Mouse (Mus musculus): Measurements from ENCODE around the gene Ehmt2. TPM values are rescaled to one million over a fixed set of nuclear protein-coding genes. Genes with fewer than 3 reads are reported as not detected.

Ehmt2 gene
- total RNA-seq (2022): 100 to 1,000 TPM; 182 to 191 (median 185) TPM

DNA sequence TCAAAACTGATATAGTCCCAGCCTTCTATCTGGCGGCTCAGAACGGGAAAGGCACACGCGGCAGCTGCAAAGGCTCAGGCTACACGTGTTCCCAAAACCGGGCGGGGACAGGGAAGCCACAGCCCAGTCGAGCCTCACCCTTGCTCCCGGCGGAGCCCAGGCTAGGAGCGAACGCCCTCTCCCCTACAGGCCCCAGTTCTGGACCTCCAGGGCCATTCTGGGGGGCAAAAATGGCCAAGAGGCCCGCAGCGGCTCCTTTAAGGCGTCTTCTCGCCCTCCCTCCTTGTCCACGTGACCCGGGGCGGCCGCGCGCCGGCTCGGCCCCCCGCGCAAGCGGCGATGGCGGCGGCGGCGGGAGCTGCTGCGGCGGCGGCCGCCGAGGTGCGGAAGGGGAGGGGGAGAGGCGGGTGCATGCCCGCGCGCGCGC is at the start of gene Ehmt2, which contains the start of gene C2:
Gene Ehmt2 (plus strand): TSS at position 310 of the 427 bp plus-strand sequence.
Gene C2 (minus strand): TSS at position 106 of the 427 bp plus-strand sequence.
- peak; percentile 71 to 76 for DNase-seq (ENCODE audit: low spot score in 2 of 2)

DNA sequence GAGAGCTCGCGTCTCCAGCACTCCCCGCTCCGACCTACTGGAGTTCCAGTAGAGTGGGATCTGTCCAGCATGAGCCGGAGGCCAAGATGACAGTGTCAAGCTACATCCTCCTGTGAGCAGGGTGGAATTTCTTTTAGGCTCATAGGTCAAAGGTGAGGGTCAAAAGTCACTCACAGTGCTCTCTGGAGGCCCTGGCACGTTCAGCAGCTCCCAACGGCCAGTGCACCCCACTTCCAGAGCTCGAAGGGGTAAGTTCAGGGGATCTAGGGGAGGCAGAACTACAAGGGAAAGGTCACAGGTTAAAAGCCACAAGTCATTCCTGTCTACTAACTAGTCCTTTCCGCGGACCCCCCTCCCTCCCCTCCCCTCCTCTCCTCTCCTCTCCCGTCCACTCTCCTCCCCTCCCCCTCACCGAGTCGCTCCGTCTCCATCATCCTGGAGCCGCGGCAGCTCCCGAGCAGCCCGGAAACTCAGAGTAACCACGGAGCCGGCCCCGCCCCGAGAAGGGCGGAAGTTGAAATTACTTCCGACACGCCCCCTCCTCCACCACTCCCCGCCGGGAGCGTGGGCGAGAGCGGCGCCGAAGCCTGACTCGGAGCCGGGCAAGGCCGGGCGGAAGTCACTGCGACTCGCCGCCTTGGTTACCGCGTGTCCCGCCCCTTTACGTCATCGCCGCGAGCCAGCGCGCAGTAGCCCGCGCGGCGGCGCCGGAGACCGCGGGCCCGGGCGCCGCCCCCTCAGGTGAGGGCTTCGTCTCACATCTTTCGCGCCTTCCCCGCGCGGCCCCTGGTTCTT is 48.4 kb upstream of the Ehmt2 start, which contains the start of the genes Skiv2l and Nelfe:
Gene Skiv2l (minus strand): TSS at position 489 of the 795 bp plus-strand sequence.
Gene Nelfe (plus strand): TSS at position 670 of the 795 bp plus-strand sequence.
- peak; percentile 87 to 97 for DNase-seq (ENCODE audit: low spot score in 2 of 2)

DNA sequence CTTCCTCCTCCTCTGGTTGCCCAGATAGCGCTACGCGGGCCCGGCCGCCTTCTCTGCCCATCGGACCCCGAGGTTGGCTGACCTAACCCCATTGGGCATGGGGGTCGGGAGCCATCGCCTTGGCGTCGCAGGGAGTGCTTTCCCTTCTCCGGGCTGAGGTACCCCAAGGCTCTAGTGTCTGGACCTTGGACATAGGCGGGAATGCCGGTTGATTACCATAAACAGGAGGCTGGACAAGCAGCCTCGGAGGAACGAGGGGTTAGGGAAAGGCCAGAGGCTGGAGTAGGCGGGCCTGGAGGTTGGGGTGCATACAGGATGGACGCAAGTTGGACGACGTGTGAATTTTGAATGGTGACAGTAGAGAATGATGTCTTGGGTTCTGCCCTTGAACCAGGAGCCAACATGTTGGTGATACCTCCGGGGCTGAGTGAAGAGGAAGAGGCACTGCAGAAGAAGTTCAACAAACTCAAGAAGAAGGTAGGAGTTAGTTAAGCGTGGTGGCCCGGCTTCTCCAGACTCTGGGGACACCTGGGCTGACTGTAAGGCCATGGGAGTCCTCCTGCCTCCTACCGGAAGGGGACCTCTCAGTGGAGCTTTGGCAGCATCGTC is 47.6 kb upstream of the Ehmt2 start:
- no peak for DNase-seq (ENCODE audit: low spot score in 2 of 2)

GRCm38 (mm10) chr17:34853511-34853910 is 44.8 kb upstream of the Ehmt2 start:
- no peak for DNase-seq (ENCODE audit: low spot score in 2 of 2)

DNA sequence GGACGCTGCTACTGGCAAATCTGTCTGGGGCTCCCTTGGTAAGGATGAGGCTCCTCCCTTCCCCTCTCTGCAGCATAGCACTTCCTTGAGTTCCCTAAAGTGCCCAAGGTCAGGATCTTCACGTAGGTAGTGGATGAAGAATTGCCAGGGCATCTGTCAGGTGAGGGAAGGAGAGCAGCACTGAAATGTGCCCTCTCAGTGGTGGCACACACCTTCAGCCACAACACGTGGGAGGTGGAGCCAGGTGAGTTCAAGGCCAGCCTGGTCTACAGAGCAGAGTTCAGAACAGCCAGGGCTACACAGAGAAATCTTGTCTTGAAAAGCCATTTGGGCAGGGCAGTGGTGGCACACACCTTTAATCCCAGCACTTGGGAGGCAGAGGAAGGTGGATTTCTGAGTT is 43.5 kb upstream of the Ehmt2 start:
- no peak for DNase-seq (ENCODE audit: low spot score in 2 of 2)

DNA sequence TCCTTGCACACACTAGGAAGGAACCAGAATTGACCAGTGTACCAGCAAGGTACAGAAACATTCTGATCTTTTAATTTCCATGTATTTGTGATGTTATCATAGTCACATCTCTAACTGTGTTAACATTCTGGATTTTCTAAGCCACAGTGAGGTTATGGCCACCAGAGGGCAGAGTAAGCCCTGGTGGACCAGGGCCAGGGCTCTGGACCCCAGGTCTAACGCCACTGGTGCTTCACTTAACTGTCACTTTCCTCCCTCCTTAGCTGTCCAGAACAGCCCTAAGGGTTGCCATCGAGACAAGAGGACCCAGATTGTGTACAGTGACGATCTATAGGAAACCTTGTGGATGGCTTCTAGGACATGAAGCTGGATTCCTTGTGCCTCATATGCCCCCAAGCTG is 42.4 kb upstream of the Ehmt2 start:
- no peak for DNase-seq (ENCODE audit: low spot score in 2 of 2)

GRCm38 (mm10) chr17:34858670-34859069 is 39.6 kb upstream of the Ehmt2 start:
- no peak for DNase-seq (ENCODE audit: low spot score in 2 of 2)

- no peak for DNase-seq (ENCODE audit: low spot score in 2 of 2)
Measured at GRCm38 (mm10) chr17:34860514-34860913, 37.8 kb upstream of the Ehmt2 start.

DNA sequence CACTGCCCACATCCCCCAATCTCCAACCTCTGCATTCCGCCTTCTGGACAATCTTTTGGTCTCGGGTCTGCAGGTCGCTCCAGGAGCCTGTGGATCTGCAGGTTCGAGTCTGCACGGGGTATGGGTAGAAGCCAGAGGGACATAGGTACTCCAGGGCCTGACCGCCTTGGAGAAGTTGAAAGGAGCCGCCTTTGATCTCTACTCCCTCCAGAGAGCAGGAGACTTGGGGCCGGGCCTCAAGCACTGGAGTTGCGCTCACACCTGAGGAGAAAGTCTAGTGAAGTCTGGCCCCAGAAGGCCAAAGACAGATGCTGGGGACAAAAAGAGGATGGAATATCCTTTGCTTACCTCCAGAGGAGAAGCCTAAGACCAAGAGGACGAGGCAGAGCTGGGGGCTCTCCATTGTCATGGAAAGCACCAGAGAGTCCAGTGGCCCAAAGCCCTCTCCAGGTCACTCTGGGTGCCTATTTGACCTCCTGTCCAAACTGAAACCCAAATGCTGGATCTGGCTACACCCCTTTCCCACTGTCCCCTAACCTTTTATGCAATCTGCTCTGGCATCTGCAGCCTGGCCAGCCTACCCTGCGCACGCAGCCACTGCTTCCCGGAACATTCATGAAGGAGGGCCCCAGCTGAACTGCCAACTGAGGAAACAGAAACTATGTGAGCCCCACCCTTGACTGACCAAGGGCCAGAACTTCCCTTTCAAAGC is 36.4 kb upstream of the Ehmt2 start:
- no peak for DNase-seq (ENCODE audit: low spot score in 2 of 2)

DNA sequence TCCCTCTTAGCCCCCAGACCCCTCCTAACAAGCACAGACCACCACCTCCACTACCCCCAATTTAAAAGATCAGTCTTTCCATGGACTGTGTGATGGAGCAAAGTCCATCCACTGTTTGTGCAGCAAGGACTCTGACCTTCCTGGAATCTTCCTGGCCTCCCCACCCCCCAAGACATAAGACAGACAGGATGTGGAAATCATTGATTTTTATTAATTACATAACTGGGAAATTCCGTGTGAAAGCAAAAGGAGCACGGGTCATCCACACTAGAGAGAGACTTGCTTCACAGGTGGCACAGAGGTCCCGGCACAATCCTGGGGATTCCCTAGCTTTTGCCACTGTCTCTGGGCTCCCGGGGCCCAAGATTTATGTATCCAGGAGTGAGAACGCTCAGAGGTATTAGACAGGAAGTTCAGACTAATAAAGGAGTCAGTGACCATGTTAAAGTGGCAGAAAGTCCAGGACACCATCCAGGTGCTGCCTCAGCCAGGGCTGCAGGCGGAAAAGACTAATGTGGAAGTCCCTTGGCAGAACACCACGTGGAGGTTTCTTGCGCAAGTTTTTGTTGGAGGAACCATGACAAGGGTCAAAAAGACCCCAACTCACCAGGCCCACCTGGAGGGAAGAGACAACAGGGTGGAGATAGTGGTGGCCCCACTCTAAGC is 35.7 kb upstream of the Ehmt2 start, which contains the start of gene Cfb:
Gene Cfb (minus strand): TSS at position 103 of the 666 bp plus-strand sequence.
- no peak for DNase-seq (ENCODE audit: low spot score in 2 of 2)

DNA sequence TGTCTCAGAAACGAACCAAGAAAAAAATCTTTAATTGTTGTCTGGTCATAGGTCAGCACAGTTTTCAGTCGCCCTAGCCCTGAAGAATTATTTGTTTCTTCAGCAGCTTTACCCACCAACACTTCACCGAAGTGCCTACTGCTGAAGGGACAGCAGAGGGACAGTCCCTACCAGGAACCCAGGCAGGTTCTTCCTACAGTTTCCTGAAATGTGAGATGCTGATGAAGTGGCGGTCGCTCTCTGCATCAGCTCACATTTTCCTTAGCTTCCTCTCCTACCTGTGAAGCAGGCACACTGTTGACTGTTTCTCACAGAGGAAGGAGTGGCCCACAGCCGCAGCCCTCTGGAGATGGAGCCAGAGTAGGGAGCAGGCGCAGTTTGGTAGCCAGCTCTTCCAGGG is 32.3 kb upstream of the Ehmt2 start:
- DNase-seq (ENCODE audit: low spot score in 2 of 2): no peak

GRCm38 (mm10) chr17:34874321-34874720 is 23.9 kb upstream of the Ehmt2 start:
- DNase-seq (ENCODE audit: low spot score in 2 of 2): no peak

- no peak for DNase-seq (ENCODE audit: low spot score in 2 of 2)
Measured at GRCm38 (mm10) chr17:34879336-34879879, 18.9 kb upstream of the Ehmt2 start, which contains the start of gene Zbtb12. Gene Zbtb12, plus strand, starts transcription at chr17:34879483.

DNA sequence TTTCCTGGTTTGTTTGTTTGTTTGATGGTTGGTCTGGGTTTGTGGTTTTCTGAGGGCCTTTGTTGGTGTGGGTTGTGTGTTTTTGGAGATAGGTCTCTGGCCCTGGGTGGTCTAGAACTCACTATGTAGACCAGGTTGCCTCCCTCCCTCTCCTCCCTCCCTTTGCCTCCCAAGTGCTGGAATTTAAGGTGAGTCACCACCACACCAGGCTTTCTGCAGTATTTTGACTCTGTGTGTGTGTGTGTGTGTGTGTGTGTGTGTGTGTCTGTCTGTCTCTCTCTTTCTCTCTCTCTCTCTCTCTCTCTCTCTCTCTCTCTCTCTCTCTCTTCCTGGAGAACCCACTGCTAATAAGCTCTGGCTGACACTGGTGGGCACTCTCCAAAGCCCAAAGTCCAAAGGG is 17.1 kb upstream of the Ehmt2 start:
- DNase-seq (ENCODE audit: low spot score in 2 of 2): no peak

DNA sequence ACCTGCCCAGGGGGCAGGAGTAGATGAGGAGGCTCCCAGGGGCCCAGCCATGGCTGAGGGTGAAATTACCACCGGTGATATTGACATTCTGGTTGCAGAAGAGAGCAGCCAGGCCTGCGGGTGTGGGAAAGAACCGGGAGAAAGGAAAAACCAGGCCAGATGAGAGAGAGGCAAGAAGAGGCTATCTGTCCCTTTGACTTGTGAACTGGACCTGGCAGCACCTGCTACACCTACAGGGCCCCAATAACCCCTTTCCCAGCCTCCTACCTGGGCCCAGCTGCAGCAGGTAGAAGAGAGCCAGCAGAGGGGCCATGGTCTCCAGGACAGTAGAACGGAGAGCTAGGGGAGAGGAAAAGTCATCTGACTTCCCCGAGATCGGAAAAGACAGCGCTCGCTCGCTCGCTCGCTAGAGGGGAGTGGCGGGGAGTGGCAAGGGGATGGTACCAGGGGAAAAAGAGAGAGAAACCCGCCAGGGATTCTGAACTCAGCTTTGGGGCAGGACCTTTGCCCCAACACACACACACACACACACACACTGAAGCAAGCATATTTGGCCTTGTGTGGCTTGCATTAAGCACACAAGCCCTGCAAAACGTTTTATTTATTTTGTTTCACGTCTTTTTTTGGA is 16.5 kb upstream of the Ehmt2 start, which contains the start of gene Gm20547:
Gene Gm20547 (minus strand): TSS at position 360 of the 628 bp plus-strand sequence.
- DNase-seq (ENCODE audit: low spot score in 2 of 2): no peak

DNA sequence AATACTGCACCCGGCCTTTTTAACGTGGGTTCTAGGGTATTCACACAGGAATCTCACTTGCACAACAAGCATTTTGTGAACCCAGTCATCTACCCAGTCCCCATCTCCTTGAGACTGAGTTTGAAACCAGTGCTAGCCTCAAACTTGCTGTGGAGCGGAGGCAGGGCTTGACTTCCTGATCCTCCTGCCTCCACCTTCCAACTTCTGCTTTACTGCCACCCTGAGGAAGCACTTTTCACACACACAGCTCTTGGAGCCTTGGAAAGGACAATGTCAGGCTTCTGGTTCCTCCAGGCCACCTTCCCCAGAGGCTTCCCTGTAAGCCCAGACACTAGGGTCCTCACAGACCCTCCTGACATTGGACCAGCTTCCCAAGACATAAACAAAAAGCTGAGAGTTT is 14.9 kb upstream of the Ehmt2 start:
- no peak for DNase-seq (ENCODE audit: low spot score in 2 of 2)

DNA sequence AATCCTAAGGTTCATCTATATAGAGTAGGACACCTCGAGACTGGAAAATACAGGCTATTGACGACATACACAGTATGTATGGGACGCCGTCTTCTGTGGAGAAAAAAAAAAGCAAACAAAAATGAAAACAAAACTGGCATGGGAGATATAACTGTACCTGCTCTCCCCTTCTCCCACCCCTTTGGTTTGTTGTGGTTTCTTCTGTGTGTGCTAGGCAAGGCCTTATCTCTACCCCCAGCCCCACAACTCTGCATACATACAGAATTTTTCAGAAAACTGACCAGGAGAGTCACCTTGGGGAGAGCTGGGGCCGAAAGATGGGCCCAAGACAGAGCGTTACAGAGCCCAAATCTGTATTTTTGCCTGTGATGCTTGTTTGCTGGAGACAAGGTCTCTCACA is 13.6 kb upstream of the Ehmt2 start:
- no peak for DNase-seq (ENCODE audit: low spot score in 2 of 2)

DNA sequence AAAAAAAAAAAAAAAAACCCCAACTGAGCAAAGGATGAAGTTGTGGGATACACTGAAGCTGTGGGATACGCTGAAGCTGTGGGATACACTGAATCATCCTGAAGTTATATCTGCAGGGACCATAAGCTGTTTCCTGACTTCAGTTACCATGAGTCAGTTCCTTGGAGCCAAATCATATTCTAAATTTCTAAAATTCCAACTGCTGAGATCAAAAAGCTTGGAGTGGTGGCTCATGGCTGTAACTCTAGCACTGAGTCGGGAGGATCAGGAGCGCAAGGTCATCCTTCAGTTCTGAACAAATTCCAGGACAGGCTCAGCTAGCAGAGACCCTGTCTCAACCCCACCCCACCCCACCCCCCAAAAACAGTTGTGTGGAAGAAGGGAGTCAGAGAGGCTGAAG is 12.7 kb upstream of the Ehmt2 start:
- DNase-seq (ENCODE audit: low spot score in 2 of 2): no peak

DNA sequence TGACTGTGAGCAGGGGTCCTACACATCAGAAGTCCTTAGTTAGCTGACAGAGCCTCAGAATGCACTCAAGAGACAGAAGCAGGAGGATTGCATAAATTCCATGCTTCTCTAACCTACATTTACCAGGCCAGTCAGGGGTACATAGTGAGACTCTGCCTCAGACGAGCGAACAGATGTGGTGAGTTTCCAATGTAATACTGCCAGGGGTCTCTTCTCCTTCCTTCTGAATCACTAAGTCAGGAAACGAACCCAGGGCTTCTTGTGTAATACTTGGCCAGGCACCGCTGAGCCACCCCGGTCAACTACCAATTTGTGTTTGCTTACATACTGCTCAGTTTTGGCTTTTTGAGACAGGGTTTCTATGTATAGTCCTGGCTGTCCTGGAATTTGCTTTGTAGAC is 10.3 kb upstream of the Ehmt2 start:
- DNase-seq (ENCODE audit: low spot score in 2 of 2): no peak

GRCm38 (mm10) chr17:34890074-34890743 is 8.1 kb upstream of the Ehmt2 start:
- no peak for DNase-seq (ENCODE audit: low spot score in 2 of 2)

All from left cerebral cortex, adult 8-10 months (tissue).